Mouse (Mus musculus): ENCODE results near the gene Ptges3.
"Not testable (repeated sequence)": the region's sequence is repeated elsewhere in the genome, so short reads cannot be mapped to it uniquely, and the experiment has no call there.

Gene Ptges3

DNA sequence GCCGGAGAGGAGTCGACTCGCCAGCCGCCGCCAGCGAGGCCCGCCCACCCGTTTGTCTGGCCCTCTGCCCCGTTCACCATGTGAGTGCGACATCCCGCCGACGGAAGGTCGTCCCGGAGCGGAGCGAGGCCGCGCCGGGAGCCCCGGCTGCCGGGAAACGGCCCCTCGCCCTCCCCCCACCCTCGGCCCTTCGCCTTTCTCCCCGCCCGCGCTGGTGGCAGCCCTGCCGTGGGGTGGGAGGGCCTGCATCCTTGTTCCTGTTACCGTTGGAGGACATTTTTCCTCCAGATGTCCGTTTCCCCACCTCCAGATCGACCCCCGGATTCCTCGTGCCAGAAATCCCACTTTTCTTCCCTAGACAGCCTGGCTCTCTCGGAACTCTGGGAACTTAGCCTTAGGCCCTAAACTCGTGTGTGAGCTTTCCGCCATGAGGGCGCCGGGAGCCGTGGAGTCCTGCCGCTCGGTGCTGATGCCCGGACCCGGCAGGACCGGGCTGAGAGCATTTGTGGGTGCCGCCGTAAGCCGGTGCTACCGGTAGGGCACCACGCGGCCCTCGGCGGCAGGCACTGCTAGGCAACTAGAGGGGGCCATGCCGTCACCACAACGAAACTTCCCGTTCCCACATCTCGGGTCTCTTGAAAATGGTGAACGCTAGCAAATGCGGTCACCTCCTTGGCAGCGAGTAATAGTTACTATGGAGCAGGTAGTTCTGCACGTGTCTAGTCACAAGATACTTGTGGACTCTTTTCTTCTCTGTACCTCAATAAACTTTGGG is 640 bp downstream of the Ptges3 start:
- in situ Hi-C loops (cut with MboI, MseI) = no loop called here

DNA sequence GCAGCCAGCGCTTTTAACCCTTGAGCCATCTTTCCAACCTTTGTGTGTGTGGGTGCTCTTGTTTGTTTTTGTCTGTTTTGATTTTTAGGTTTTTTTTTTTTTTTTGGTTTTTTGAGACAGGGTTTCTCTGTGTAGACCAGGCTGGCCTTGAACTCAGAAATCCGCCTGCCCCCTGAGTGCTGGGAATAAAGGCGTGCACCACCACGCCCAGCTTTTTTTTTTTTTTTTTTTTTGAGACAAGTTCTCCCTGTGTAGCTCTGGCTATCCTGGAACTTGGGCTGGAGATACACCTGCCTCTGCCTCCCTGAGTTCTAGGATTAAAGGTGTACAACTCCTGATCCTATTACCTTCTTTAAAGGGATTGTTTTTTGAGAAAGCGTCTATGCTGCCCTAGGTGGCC is 2.4 kb downstream of the Ptges3 start:
- in situ Hi-C loops (cut with MboI, MseI) = no loop called here

- in situ Hi-C loops (cut with MboI, MseI) = no loop called here
These were observed 3.7 kb downstream of the Ptges3 start for GRCm38 (mm10) chr10:128062221-128062989.

DNA sequence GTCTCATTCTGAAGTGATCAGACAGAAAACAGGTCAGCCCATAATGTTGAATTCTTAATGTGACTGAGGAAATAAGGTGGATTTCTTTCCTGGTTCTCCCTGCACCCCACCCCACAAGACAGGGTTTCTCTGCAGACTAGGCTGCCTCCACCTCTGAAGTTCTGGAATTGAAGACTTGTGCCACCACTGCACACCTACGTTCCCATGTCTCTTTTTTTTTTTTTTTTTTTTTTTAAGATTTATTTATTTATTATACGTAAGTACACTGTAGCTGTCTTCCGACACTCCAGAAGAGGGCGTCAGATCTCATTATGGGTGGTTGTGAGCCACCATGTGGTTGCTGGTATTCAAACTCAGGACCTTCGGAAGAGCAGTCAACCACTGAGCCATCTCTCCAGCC is 7.3 kb downstream of the Ptges3 start:
- in situ Hi-C loops (cut with MboI, MseI) = no loop called here

- in situ Hi-C loops (cut with MboI, MseI) = no loop called here
These were observed 10.4 kb downstream of the Ptges3 start for GRCm38 (mm10) chr10:128069201-128069600.

GRCm38 (mm10) chr10:128070432-128070831 is 11.7 kb downstream of the Ptges3 start:
- in situ Hi-C loops (cut with MboI, MseI) = not testable (repeated sequence)

DNA sequence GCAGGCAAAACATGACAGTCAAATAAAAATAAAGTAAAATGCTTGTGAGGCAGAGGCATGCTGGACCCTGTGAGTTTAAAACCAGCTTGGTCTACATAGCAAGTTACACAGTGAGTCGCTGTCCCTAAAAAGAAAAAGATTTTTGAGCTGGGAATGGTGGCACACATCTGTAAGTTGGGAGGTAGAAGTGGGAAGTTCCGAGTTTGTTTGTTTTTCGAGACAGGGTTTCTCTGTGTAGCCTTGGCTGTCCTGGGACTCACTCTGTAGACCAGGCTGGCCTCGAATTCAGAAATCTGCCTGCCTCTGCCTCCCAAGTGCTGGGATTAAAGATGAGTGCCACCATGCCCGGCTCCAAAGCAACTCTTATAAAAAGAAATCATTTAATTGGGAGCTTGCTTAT is 19.5 kb downstream of the Ptges3 start:
- in situ Hi-C loops (cut with MboI, MseI) = not testable (repeated sequence)

DNA sequence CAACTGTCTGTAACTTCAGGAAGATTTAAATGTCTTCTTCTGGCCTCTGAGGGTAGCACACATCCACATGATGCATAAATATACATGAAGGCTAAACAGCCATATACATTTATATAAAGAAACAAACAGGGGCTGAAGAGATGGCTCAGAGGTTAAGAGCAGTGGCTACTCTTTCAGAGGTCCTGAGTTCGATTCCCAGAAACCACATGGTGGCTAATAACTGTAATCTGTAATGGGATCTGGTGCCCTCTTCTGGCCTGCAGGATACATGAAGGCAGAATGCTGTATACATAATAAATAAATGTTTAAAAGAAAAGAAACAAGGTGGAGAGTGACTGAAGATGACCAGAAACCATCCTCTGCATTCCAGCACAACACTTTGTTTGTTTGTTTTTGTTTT is 21.7 kb downstream of the Ptges3 start:
- in situ Hi-C loops (cut with MboI, MseI) = no loop called here

DNA sequence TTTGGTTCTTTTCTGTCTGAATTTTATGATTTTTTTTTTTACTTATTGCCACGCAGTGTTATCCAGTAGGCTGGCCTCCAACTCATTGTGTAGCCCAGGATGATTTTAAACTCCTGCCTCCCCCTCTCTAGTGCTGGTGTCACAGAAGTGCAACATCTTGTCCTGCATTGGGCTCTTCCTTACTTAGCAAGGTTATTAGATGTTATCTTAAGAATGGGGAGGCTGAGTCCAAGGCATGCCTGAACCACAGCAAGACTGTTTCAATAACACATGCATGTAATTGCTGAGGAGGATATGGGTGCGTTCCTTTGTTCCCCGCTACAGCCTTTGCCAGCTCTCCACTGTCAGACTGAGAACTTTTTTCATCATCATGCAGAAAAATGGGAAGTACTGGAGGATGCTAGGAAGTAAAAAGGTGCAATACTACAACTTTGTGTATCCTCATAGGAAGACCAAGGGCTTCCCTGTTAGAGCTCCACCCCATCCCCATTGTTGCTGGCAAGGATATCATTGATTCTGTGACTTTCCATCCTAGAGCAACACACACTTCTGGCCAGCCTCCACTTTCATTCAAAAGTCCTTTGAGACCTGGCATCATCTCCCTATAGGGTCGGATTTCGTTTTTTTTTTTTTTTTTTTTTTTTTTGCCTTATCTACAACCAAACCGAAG is 23.2 kb downstream of the Ptges3 start:
- in situ Hi-C loops (cut with MboI, MseI) = no loop called here

GRCm38 (mm10) chr10:128082477-128082808 is 23.7 kb downstream of the Ptges3 start:
- in situ Hi-C loops (cut with MboI, MseI) = no loop called here

DNA sequence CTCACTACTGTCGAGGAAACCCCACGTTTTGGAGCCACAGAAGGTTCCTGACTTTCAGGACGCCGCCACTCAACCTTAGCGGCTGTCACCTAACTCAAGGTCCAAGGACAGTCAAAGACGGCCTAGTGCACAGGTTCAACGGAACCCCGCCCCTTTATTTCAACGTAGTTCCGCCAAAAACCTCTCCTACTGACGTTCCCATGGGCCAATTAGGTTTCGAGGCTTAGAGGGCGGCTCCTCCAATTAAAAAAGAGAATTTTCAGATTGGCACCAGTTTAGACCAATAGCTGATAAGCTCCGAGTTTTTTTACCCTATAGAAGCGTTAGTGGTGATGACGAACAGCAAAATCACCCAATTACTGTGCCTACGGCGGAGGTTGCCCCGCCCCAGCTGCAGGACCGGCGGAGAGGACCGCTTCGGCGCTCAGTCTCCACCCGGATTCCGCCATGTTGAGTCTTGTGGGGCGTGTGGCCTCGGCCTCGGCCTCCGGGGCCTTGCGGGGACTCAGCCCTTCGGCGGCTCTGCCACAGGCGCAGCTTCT is 24.2 kb downstream of the Ptges3 start, which contains the start of gene Atp5b:
Gene Atp5b, plus strand, starts transcription at position 394 of the 542 bp plus-strand sequence.
- in situ Hi-C loops (cut with MboI, MseI) = no loop called here

DNA sequence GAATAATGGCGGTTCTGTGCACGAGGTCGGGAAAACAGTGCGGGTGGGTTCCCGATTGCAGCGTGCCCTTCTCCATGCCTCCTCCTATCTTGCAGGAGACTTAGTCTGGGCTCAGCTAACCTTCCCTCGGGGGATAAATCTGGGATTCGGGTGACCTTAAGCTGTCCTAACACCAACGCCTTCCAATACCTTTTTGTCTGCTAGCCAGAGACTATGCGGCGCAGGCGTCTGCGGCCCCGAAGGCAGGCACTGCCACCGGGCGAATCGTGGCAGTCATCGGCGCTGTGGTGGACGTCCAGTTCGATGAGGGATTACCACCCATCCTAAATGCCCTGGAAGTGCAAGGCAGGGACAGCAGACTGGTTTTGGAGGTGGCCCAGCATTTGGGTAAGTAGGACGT is 24.9 kb downstream of the Ptges3 start:
- in situ Hi-C loops (cut with MboI, MseI) = no loop called here

DNA sequence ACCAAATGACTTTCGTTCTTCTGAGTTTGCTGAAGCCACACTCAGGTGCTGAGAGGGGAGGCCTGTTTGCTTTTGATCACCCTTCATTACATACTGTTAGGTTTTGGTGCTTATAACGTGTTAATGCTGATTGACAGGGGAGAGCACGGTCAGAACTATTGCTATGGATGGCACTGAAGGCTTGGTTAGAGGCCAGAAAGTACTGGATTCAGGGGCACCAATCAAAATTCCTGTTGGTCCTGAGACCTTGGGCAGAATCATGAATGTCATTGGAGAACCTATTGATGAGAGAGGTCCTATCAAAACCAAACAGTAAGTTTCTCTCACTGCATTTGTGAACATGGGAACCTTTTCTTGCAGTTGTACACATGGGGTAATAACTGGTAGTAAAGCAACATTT is 25.4 kb downstream of the Ptges3 start:
- in situ Hi-C loops (cut with MboI, MseI) = no loop called here

DNA sequence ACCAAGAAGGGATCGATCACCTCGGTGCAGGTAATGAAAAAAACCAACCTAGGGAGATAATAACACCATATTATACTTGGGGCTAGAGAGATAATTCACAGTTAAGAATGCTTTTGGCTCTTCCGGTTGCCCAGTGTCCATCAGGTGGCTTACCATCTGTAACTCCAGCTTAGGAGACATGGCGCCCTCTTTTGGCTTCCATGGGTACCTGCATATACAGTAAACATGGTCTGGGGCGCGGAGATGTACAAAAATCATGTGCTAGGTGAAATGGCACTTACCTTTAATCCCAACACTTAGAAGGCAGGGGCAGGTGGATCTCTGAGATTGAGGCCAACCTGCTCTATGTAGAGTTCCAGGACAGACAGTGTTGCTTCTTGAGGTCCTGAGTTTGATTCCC is 27.6 kb downstream of the Ptges3 start:
- in situ Hi-C loops (cut with MboI, MseI) = no loop called here

DNA sequence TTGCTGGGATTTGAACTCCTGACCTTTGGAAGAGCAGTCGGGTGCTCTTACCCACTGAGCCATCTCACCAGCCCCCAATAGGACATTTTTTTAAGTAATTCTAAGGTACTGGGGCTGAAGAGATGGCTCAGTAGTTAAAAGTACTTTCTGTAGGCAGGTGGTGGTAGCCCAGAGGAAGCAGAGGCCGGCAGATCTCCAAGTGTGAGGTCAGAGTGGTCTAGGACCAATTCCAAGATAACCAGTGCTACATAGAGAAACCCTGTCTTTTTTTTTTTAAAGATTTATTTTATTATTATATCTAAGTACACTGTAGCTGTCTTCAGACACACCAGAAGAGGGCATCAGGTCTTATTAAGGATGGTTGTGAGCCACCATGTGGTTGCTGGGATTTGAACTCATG is 28.5 kb downstream of the Ptges3 start:
- in situ Hi-C loops (cut with MboI, MseI) = not testable (repeated sequence)

GRCm38 (mm10) chr10:128088181-128088580 is 29.4 kb downstream of the Ptges3 start:
- in situ Hi-C loops (cut with MboI, MseI) = no loop called here

GRCm38 (mm10) chr10:128089842-128090241 is 31.1 kb downstream of the Ptges3 start:
- in situ Hi-C loops (cut with MboI, MseI) = loop anchor here in 1 of 2 experiments (5.0 kb wide), 1 partner anchor 97 kb away; no protein-coding TSS in a partner anchor

GRCm38 (mm10) chr10:128090651-128091563 is 32.2 kb downstream of the Ptges3 start:
- in situ Hi-C loops (cut with MboI, MseI) = loop anchor here in 1 of 2 experiments (5.0 kb wide), 1 partner anchor 96 kb away; no protein-coding TSS in a partner anchor

DNA sequence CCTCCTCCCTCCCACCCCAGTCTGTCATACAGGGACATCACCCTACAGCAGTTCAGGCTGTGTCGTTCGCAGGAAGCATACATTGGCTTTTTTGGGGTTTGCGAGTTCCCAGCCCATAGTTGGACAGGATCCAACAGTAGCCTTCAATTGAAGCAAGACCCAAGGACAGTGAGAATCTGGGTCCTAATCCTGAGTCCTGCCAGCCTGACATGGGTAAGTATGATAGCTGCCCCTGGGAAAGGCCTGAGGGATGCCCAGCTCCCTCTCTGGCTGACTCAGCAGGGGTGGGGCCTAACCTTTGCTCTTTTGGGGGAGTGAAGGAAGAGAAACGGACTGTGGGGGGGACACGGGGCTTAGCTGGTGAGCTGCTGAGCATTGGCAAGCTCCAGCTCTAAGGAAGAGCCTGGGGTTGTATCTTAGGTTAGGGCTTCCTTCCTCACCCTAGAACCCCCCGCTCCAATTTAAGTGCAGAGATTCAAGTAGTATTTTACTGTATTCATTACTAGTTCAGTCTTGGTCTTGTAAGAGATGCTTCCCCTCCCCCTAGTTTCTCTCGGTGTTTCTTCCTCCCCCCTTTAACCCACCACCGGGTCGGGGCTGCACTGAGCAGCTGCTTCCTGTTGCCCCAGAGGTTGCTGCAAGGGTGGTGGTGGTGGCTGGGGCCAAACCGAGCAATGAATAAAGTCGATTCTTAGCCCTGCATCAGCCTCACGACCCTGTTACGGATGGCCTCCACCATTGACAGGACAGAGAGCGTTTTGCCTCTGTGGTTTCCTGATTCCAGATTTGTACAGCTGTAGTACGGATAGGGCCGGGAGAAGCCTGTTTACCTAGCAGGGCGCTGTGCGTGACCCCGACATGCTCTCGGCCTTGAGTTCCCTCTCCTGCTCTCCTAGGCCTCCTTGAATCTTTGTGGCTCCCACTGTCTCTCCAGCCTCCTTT is 33.1 kb downstream of the Ptges3 start, which contains the start of gene Baz2a:
Gene Baz2a, plus strand, starts transcription at position 14 of the 942 bp plus-strand sequence.
- in situ Hi-C loops (cut with MboI, MseI) = loop anchor here in 1 of 2 experiments (5.0 kb wide), 1 partner anchor 95 kb away; no protein-coding TSS in a partner anchor
